Mouse (Mus musculus): ENCODE data around the gene Mier3.

- TF ChIP-seq CTCF (IDR thresholded peaks at IDR 0.05; ENCODE audit: insufficient read depth, low read depth, low read length) (no peak), POLR2A (IDR thresholded peaks at IDR 0.05; ENCODE audit: insufficient read depth, low read depth, low read length) (no peak)
These were observed 12.8 kb upstream of the Mier3 start for GRCm38 (mm10) chr13:111668016-111668415.
